Mouse (Mus musculus) ES-E14 (cell line): ENCODE results near the gene Ctnnb1.

Source experiments
- HCFC1 ChIP-seq: IDR thresholded peaks from 2 replicates; pipeline ENCODE4 v1.6.1; 2012; ENCODE audit warnings: low read length, inconsistent platforms, borderline replicate concordance; ENCODE audit not compliant: insufficient read depth
- MAFK ChIP-seq: IDR thresholded peaks from 2 replicates; pipeline ENCODE4 v1.6.1; 2014; ENCODE audit warnings: mild to moderate bottlenecking, low read depth, low read length, inconsistent platforms; ENCODE audit not compliant: insufficient read depth
- ZC3H11A ChIP-seq: IDR thresholded peaks from 2 replicates; pipeline ENCODE4 v1.6.1; 2012; ENCODE audit warnings: low read depth, mild to moderate bottlenecking, inconsistent platforms, low read length, borderline replicate concordance
- ZNF384 ChIP-seq: IDR thresholded peaks from 2 replicates; pipeline ENCODE4 v1.6.1; 2012; ENCODE audit warnings: low read depth, low read length, inconsistent platforms

- TF ChIP-seq ZNF384 (no peak), ZC3H11A (no peak), HCFC1 (no peak), MAFK (no peak)
These were observed 35.6 kb upstream of the Ctnnb1 start for GRCm38 (mm10) chr9:120893435-120893834.
